Mouse (Mus musculus) hindbrain, postnatal 0 days (tissue): ENCODE results near the gene Eif2s3x. TPM values are rescaled to one million over a fixed set of nuclear protein-coding genes. Genes with fewer than 3 reads are reported as not detected.
"Not testable (repeated sequence)": the region's sequence is repeated elsewhere in the genome, so short reads cannot be mapped to it uniquely, and the experiment has no call there.

Experiments
- ATAC-seq: fragments of 200-750 bp; cut with Nextera tagmentation; 2 replicates; pipeline ENCODE4 v1.8.0; 2017; ENCODE audit warnings: mild to moderate bottlenecking, moderate TSS enrichment, moderate library complexity
- DNase-seq: peaks from one replicate; pipeline ENCODE4 v3.0.0-alpha.2; 2015; ENCODE audit warnings: low spot score
- H3K27ac ChIP-seq: fragments of 300-500 bp; sonication (generic); 2 replicates; pipeline ENCODE4 v1.5.1; 2014; ENCODE audit warnings: mild to moderate bottlenecking
- H3K27me3 ChIP-seq: fragments of 300-500 bp; sonication (generic); 2 replicates; pipeline ENCODE4 v1.6.1; 2014; ENCODE audit warnings: low read length, mixed read lengths; ENCODE audit not compliant: insufficient read depth
- H3K36me3 ChIP-seq: fragments of 300-500 bp; sonication (generic); 2 replicates; pipeline ENCODE4 v1.6.1; 2014; ENCODE audit warnings: low read length, mixed read lengths; ENCODE audit not compliant: insufficient read depth
- H3K4me1 ChIP-seq: fragments of 300-500 bp; sonication (generic); 2 replicates; pipeline ENCODE4 v1.6.1; 2014; ENCODE audit warnings: antibody characterized with exemption, low read length, mixed read lengths; ENCODE audit not compliant: insufficient read depth
- H3K4me2 ChIP-seq: fragments of 300-500 bp; sonication (generic); 2 replicates; pipeline ENCODE4 v1.6.1; 2014; ENCODE audit warnings: low read depth, mild to moderate bottlenecking, low read length, moderate library complexity, mixed read lengths
- H3K4me3 ChIP-seq: fragments of 300-500 bp; sonication (generic); 2 replicates; pipeline ENCODE4 v1.5.1; 2014; ENCODE audit warnings: low read length
- H3K9ac ChIP-seq: fragments of 300-500 bp; sonication (generic); replicated peaks from 2 replicates; pipeline ENCODE4 v1.6.1; 2014; ENCODE audit warnings: mild to moderate bottlenecking, low read length, moderate library complexity, mixed read lengths
- H3K9me3 ChIP-seq: fragments of 300-500 bp; sonication (generic); 2 replicates; pipeline ENCODE4 v1.6.1; 2016; ENCODE audit warnings: low read length, mixed read lengths
- CTCF ChIP-seq: IDR thresholded peaks from 2 replicates; pipeline ENCODE4 v1.5.1; 2016; ENCODE audit warnings: antibody characterized with exemption, control low read depth, low read depth
- WGBS: fragments of 180-500 bp; shearing (Covaris S2); extraction: QIAGEN DNeasy Blood & Tissue Kit; methylation state at CpG from one replicate; pipeline ENCODE4 v1.1.7; 2014; 5-methylcytosine and 5-hydroxymethylcytosine counted together
- polyA plus RNA-seq: library from polyadenylated mRNA; unstranded; fragments of >200 nt; fragmentation: Nextera tagmentation; extraction: Ambion mirVana; gene quantifications from 2 replicates; pipeline ENCODE4 v1.2.1, GENCODE M21; 2015
- total RNA-seq: library from RNA; depleted of rRNA; stranded (reverse); fragments of >200 nt; gene quantifications from 2 replicates; pipeline ENCODE4 v1.2.3, GENCODE M21; 2014

The Eif2s3x gene
- total and polyA plus RNA-seq, 2 experiments from 2014 or later: 88.1 to 179 TPM

DNA sequence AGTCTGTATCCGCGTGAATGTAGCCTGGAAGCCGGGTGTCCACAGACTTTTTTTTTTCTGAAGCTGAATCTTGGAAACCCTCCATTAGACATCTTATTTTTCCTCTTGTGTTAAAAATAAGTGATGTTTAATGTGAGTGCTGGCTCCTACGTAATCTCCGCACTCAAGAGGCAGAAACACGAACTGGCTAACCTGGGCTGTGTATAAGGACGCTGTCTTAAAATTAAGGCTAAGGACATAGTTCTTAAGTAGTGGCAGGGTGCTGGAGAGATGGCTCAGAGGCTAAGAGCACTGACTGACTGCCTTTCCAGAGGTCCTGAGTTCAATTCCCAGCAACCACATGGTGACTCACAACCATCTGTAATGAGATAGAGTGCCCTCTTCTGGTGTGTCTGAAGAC, 722 bp upstream of the Eif2s3x start:
- TF ChIP-seq CTCF: peak; percentile 32
- Histone ChIP-seq H3K27ac (peak overlapping the region; percentile 83; the same call in 1 of the 2 replicates), H3K9ac (peak overlapping the region; percentile 91; the same call in 1 of the 2 replicates), H3K4me2 (peak overlapping the region; percentile 70), H3K4me3 (peak overlapping the region; percentile 77), H3K9me3 (no peaks in the 10 kb centered on the region), H3K4me1 (no peaks in the 10 kb centered on the region), H3K27me3 (no peaks in the 10 kb centered on the region), H3K36me3 (peaks cover 10% of the 10 kb centered on the region; the same call in 1 of the 2 replicates)
- ATAC-seq (peak; percentile 27; the same call in 1 of the 2 replicates), DNase-seq (no peak)
- 15% methylated on average over 7 of the region's 7 CpGs for WGBS

DNA sequence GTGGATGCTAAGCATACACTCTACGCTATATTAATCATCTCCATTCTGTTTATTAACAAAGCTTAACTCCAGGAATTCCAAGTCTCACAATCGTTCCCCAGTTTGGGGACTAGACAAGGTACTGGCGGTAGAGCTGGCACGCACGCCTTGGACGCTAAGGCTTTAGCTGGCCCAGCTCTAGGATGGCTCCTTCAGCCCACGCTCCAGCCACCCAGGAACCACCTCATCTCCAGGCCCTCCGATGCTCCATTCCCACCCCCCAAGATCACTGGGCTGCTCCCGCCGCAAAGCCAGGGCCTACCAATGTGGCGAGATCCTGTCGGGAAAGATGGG, 432 bp downstream of the Eif2s3x start:
- Histone ChIP-seq H3K4me2 (peak overlapping the region; percentile 70), H3K4me3 (peak overlapping the region; percentile 77), H3K9ac (peak overlapping the region; percentile 91), H3K27me3 (no peaks in the 10 kb centered on the region), H3K4me1 (no peaks in the 10 kb centered on the region), H3K36me3 (peaks cover 18% of the 10 kb centered on the region; the same call in 1 of the 2 replicates), H3K9me3 (no peaks in the 10 kb centered on the region), H3K27ac (peak overlapping the region; percentile 83)
- no peak for TF ChIP-seq CTCF
- under 1% methylated on average over 12 of the region's 12 CpGs for WGBS
- ATAC-seq (peak; percentile 70), DNase-seq (no peak)

DNA sequence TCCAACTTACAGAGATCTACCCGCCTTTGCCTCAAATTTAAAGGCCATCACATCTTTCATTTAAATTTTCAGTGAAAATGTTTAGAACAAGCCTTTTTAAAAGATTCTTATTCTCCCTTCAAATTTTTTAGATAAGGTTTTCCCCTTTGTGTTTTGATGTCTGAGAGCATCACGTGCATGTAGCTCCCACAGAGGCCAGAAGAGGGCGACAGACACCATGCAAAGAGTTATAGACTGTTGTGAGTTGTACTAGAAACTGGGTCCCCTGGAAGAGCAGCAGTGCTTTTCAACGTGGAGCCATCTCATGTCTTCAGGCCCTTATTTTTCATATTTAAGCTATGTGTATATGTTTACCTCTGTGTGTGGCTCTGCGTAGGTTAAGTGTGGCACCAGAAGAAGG, 14.9 kb downstream of the Eif2s3x start:
- Histone ChIP-seq H3K4me3 (no peak overlapping the region), H3K4me2 (no peak overlapping the region), H3K9me3 (no peaks in the 10 kb centered on the region), H3K36me3 (0 out of 2 replicates have a peak, but pooled peaks cover 15% of the 10 kb centered on the region), H3K4me1 (no peaks in the 10 kb centered on the region), H3K27ac (no peak overlapping the region), H3K27me3 (no peaks in the 10 kb centered on the region), H3K9ac (no peak overlapping the region)
- DNase-seq (no peak), ATAC-seq (no peak)
- 87% methylated on average over 5 of the region's 5 CpGs for WGBS
- TF ChIP-seq CTCF: peak; percentile 42

DNA sequence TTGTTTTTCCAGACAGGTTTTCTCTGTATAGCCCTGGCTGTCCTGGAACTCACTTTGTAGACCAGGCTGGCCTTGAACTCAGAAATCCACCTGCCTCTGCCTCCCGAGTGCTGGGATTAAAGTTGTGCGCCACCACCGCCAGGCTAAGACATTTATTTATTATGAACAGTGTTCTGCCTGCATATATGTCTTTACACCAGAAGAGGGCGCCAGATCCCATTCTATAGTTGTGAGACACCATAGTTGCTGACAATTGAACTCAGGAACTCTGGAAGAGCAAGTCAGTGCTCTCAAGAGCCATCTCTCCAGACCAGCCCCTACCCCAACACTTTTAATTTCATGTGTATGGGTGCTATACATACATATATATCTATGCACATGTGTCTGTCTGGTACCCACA, 18.8 kb downstream of the Eif2s3x start:
- H3K27ac ChIP-seq, ATAC-seq, H3K4me3 ChIP-seq, H3K4me2 ChIP-seq, H3K4me1 ChIP-seq, H3K9me3 ChIP-seq, H3K9ac ChIP-seq, H3K27me3 ChIP-seq: not testable (repeated sequence)
- 63% methylated on average over 4 of the region's 4 CpGs for WGBS
- 0 out of 2 replicates have a peak, but pooled peaks cover 11% of the 10 kb centered on the region for H3K36me3 ChIP-seq
- peak; percentile 43 for TF ChIP-seq CTCF
- DNase-seq: peak; percentile 42

DNA sequence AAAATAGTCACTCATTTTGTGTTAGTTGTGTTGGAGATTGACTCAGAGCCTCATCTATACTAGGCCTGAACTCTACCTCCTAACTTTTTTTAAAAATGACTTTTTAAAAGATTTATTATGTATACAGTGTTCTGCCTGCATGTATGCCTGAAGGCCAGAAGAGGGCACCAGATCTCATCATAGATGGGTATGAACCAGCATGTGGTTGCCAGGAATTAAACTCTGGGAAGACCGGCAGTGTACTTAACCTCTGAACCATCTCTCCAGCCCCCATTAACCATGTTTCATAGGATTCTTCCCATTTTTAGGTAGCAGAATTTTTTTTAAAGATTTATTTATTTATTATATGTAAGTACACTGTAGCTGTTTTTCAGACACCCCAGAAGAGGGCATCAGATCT, 27.5 kb downstream of the Eif2s3x start:
- DNase-seq: peak; percentile 24
- 29% methylated on average over 1 of the region's 1 CpGs for WGBS
- no peak overlapping the region for H3K27ac ChIP-seq
- no peak for ATAC-seq
- no peaks in the 10 kb centered on the region for H3K4me1 ChIP-seq
- H3K4me2 ChIP-seq: no peak overlapping the region
- TF ChIP-seq CTCF: peak; percentile 51; the same call in 1 of the 2 replicates
- no peak overlapping the region for H3K9ac ChIP-seq
- no peaks in the 10 kb centered on the region for H3K27me3 ChIP-seq
- H3K4me3 ChIP-seq: no peak overlapping the region
- H3K9me3 ChIP-seq: no peaks in the 10 kb centered on the region
- no peaks in the 10 kb centered on the region for H3K36me3 ChIP-seq

DNA sequence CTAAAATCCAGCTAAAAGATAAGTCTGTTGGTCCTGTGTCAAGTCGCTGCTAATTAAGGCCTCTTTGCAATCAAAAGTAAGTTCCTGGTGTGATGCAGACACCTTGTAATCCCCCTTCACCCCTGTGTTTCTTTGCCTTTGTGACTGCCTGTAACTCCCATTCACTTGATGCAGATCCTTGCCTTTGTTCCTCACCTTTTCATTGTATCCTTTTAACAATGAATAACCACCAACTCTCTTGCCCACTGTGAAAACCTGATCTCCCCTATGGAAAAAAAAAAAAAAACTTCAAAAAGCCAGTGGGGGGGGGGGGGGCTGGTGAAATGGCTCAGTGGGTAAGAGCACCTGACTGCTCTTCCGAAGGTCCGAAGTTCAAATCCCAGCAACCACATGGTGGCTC, 28.8 kb downstream of the Eif2s3x start:
- H3K4me1 ChIP-seq: no peaks in the 10 kb centered on the region
- no peak overlapping the region for H3K4me2 ChIP-seq
- ATAC-seq: no peak
- no peaks in the 10 kb centered on the region for H3K36me3 ChIP-seq
- H3K27me3 ChIP-seq: no peaks in the 10 kb centered on the region
- WGBS: 18% methylated on average over 3 of the region's 3 CpGs
- no peak overlapping the region for H3K9ac ChIP-seq
- H3K9me3 ChIP-seq: no peaks in the 10 kb centered on the region
- no peak for DNase-seq
- TF ChIP-seq CTCF: no peak
- H3K4me3 ChIP-seq: no peak overlapping the region
- no peak overlapping the region for H3K27ac ChIP-seq

DNA sequence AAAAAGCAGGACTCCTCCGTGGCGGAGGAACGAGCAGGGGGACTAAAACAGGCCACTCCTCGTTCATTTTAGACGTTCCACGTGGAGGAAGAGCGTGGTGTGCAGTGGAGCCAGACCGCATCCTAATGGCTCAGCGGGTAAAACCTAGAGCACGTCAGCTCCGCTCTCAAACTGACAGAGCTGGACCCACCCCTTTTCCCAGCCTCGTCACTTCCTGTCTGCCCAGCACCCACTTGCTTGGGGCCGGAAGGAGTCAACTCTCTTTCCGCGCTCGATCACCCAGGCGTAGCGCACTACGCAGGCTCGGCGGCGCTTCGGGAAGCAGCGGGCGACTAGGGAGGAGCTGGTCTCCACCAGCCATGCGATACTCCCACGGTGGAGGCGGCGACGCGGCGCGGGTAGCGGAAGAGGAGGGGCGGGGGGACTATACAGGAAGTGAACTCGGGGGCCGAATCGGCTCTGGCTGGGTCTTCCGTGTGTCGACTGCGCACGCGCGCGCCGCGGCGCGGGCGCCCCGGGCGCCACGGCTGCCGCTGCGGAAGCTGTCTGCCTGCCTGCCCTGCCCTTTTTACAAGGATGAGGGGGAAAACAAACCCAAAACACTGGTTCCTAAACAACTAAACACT, 34.8 kb downstream of the Eif2s3x start:
- TF ChIP-seq CTCF: no peak
- WGBS: under 1% methylated on average over 55 of the region's 55 CpGs
- Histone ChIP-seq H3K27ac (peak overlapping the region; percentile 87), H3K4me3 (peak overlapping the region; percentile 45), H3K9ac (peak overlapping the region; percentile 45), H3K36me3 (no peaks in the 10 kb centered on the region), H3K4me1 (no peaks in the 10 kb centered on the region), H3K4me2 (peak overlapping the region; percentile 55), H3K9me3 (no peaks in the 10 kb centered on the region), H3K27me3 (no peaks in the 10 kb centered on the region)
- peak; percentile 95 for DNase-seq
- ATAC-seq: peak; percentile 99
